Mouse (Mus musculus): ENCODE measurements around the gene Pou6f2.

Pou6f2 gene

GRCm38 (mm10) chr13:18218566-18219234, 178.8 kb downstream of the Pou6f2 start:
- 23% methylated on average over 22 of the region's 22 CpGs for WGBS

- 96% methylated on average over 14 of the region's 14 CpGs for WGBS
Observed at GRCm38 (mm10) chr13:18211242-18211641, 186.2 kb downstream of the Pou6f2 start.

- 75% methylated on average over 8 of the region's 8 CpGs for WGBS
Observed at GRCm38 (mm10) chr13:18204476-18205250, 192.8 kb downstream of the Pou6f2 start.

- 52% methylated on average over 3 of the region's 3 CpGs for WGBS
Observed at GRCm38 (mm10) chr13:18174003-18174402, 223.5 kb downstream of the Pou6f2 start.

- WGBS = 31% methylated on average over 3 of the region's 3 CpGs
Observed at GRCm38 (mm10) chr13:18173021-18173420, 224.5 kb downstream of the Pou6f2 start.

- WGBS = 65% methylated on average over 9 of the region's 9 CpGs
Observed at GRCm38 (mm10) chr13:18172334-18172733, 225.2 kb downstream of the Pou6f2 start.

- 92% methylated on average over 1 of the region's 1 CpGs for WGBS
Observed at GRCm38 (mm10) chr13:18164182-18164581, 233.3 kb downstream of the Pou6f2 start.

GRCm38 (mm10) chr13:18160566-18160965, 236.9 kb downstream of the Pou6f2 start:
- 58% methylated on average over 5 of the region's 5 CpGs for WGBS

- 77% methylated on average over 6 of the region's 6 CpGs for WGBS
Observed at GRCm38 (mm10) chr13:18153949-18154582, 243.4 kb downstream of the Pou6f2 start.

GRCm38 (mm10) chr13:18133646-18134045, 263.8 kb downstream of the Pou6f2 start:
- 81% methylated on average over 2 of the region's 2 CpGs for WGBS

- WGBS = 70% methylated on average over 5 of the region's 5 CpGs
Observed at GRCm38 (mm10) chr13:18133193-18133592, 264.3 kb downstream of the Pou6f2 start.

- 54% methylated on average over 5 of the region's 5 CpGs for WGBS
Observed at GRCm38 (mm10) chr13:18129697-18130096, 267.8 kb downstream of the Pou6f2 start.

GRCm38 (mm10) chr13:18128826-18129225, 268.7 kb downstream of the Pou6f2 start:
- WGBS = 96% methylated on average over 11 of the region's 11 CpGs

- 48% methylated on average over 4 of the region's 4 CpGs for WGBS
Observed at GRCm38 (mm10) chr13:18128053-18128452, 269.4 kb downstream of the Pou6f2 start.

GRCm38 (mm10) chr13:18126111-18126510, 271.4 kb downstream of the Pou6f2 start:
- WGBS = 81% methylated on average over 2 of the region's 2 CpGs

GRCm38 (mm10) chr13:18125226-18126000, 272.1 kb downstream of the Pou6f2 start:
- 72% methylated on average over 15 of the region's 15 CpGs for WGBS

GRCm38 (mm10) chr13:18124368-18124767, 273.1 kb downstream of the Pou6f2 start:
- 25% methylated on average over 13 of the region's 13 CpGs for WGBS

GRCm38 (mm10) chr13:18120406-18120805, 277.1 kb downstream of the Pou6f2 start:
- 90% methylated on average over 2 of the region's 2 CpGs for WGBS

- WGBS = 83% methylated on average over 10 of the region's 10 CpGs
Observed at GRCm38 (mm10) chr13:18081443-18082119, 315.9 kb downstream of the Pou6f2 start.

Measured in cerebral cortex, adult 2 months (tissue).